Comparison of ENCODE assay signal across 8 mouse cellular contexts in genomic region chr10:75833456-75834080, GRCm38 (mm10). TPM values are rescaled to one million over a fixed set of nuclear protein-coding genes. Genes with fewer than 3 reads are reported as not detected.
DNase-seq lines count a peak whose midpoint lies in the region; ATAC-seq and TF ChIP-seq lines count a peak whose summit lies in the region.

No protein-coding gene starts in this region.

- TF ChIP-seq CTCF in G1E (IDR thresholded peaks at IDR 0.05; ENCODE audit: low read depth, low read length) = no peak
- no peak for TF ChIP-seq CTCF in thymus, adult 2 months (IDR thresholded peaks at IDR 0.05; ENCODE audit: borderline replicate concordance, control insufficient read depth, extremely low read depth, insufficient read depth, low read length, poor library complexity)

- no peaks in the 10 kb centered on the region for H3K9me3 ChIP-seq in G1E (replicated peaks)
- no peaks in the 10 kb centered on the region for H3K9me3 ChIP-seq in heart, embryonic 14.5 days (ENCODE audit: control insufficient read depth, low read length)
- H3K9me3 ChIP-seq in midbrain, embryonic 11.5 days (ENCODE audit: control insufficient read depth, low read length) = no peaks in the 10 kb centered on the region

- peaks cover 10% of the 10 kb centered on the region for H3K36me3 ChIP-seq in G1E (replicated peaks)
- H3K36me3 ChIP-seq in heart, embryonic 14.5 days (ENCODE audit: control insufficient read depth, insufficient read depth, low read length) = no peaks in the 10 kb centered on the region
- H3K36me3 ChIP-seq in midbrain, embryonic 11.5 days (ENCODE audit: control insufficient read depth, insufficient read depth, low read length) = no peaks in the 10 kb centered on the region
- no peaks in the 10 kb centered on the region for H3K36me3 ChIP-seq in thymus, adult 2 months (ENCODE audit: control insufficient read depth, insufficient read depth, low read length)

- H3K9ac ChIP-seq in heart, embryonic 14.5 days (ENCODE audit: low read length) = peak overlapping the region; percentile 75
- peak overlapping the region; percentile 18; the same call in 1 of the 2 replicates for H3K9ac ChIP-seq in midbrain, embryonic 11.5 days (ENCODE audit: low read length)

- 14% methylated on average over 21 of the region's 21 CpGs for WGBS in heart, embryonic 14.5 days
- 20% methylated on average over 21 of the region's 21 CpGs for WGBS in midbrain, embryonic 11.5 days
- 9% methylated on average over 21 of the region's 21 CpGs for WGBS in thymus, adult 2 months

- H3K27ac ChIP-seq in heart, embryonic 14.5 days (replicated peaks in 1 of 2; ENCODE audit: control insufficient read depth in 1 of 2, insufficient read depth in 1 of 2, low read depth in 2 of 2, low read length in 2 of 2) = no peak overlapping the region
- H3K27ac ChIP-seq in midbrain, embryonic 11.5 days (ENCODE audit: low read depth, low read length) = no peak overlapping the region
- peak overlapping the region; percentile 74 for H3K27ac ChIP-seq in thymus, adult 2 months (ENCODE audit: control insufficient read depth, insufficient read depth, low read length)

- H3K4me1 ChIP-seq in G1E (ENCODE audit: insufficient read depth, low read depth, low read length) = peaks cover 56% of the 10 kb centered on the region
- H3K4me1 ChIP-seq in heart, embryonic 14.5 days (ENCODE audit: control insufficient read depth in 2 of 2, insufficient read depth in 2 of 2, low read length in 2 of 2) = peaks cover 13 to 31% of the 10 kb centered on the region in 2 experiments
- peaks cover 18% of the 10 kb centered on the region for H3K4me1 ChIP-seq in midbrain, embryonic 11.5 days (ENCODE audit: control insufficient read depth, insufficient read depth, low read length)
- H3K4me1 ChIP-seq in thymus, adult 2 months (replicated peaks; ENCODE audit: control insufficient read depth, insufficient read depth, low read length) = peaks cover 26% of the 10 kb centered on the region

- peak overlapping the region; percentile 86 for H3K4me2 ChIP-seq in heart, embryonic 14.5 days (ENCODE audit: low read length)
- peak overlapping the region; percentile 63 for H3K4me2 ChIP-seq in midbrain, embryonic 11.5 days

- ATAC-seq in G1E (ENCODE audit: extremely low read depth, insufficient number of reproducible peaks, low FRiP score, poor library complexity, severe bottlenecking) = no peak
- ATAC-seq in heart, embryonic 14.5 days (ENCODE audit: insufficient number of reproducible peaks, insufficient read depth, low FRiP score, low read depth) = no peak
- no peak for ATAC-seq in midbrain, embryonic 11.5 days (ENCODE audit: low FRiP score)
- ATAC-seq in inflammation-experienced regulatory T-cells, adult 6 months = no peak

- TF ChIP-seq POLR2A in thymus, adult 2 months (IDR thresholded peaks at IDR 0.05; ENCODE audit: control insufficient read depth, extremely low read depth, insufficient read depth, low read length, poor library complexity) = 0 out of 2 replicates have a peak, but pooled peaks have one; percentile 24

- DNase-seq in B cell, adult 2 months = peak; percentile 48 to 50
- DNase-seq in G1E (ENCODE audit: low spot score) = no peak
- peak; percentile 37 to 74 for DNase-seq in kidney, postnatal 36 days
- peak; percentile 92 for DNase-seq in midbrain, embryonic 11.5 days (ENCODE audit: low spot score, missing footprints)
- DNase-seq in thymus, adult 2 months = peak; percentile 51
- DNase-seq in frontal cortex, postnatal 14 days (ENCODE audit: low spot score in 2 of 2) = no peak

- H3K4me3 ChIP-seq in G1E (ENCODE audit: low read depth, low read length) = peak overlapping the region; percentile 74
- peak overlapping the region; percentile 49 to 57 for H3K4me3 ChIP-seq in heart, embryonic 14.5 days (ENCODE audit: control insufficient read depth in 1 of 2, insufficient read depth in 1 of 2, low read depth in 1 of 2, low read length in 2 of 2)
- H3K4me3 ChIP-seq in midbrain, embryonic 11.5 days (ENCODE audit: low read depth, low read length) = peak overlapping the region; percentile 34; the same call in 1 of the 2 replicates
- peak overlapping the region; percentile 84 for H3K4me3 ChIP-seq in thymus, adult 2 months (ENCODE audit: control insufficient read depth, insufficient read depth, low read length)

- H3K27me3 ChIP-seq in G1E (ENCODE audit: insufficient read depth, low read length) = peaks cover 5% of the 10 kb centered on the region; the same call in 1 of the 2 replicates
- peaks cover 7% of the 10 kb centered on the region; the same call in 1 of the 2 replicates for H3K27me3 ChIP-seq in heart, embryonic 14.5 days (ENCODE audit: control insufficient read depth, insufficient read depth, low read length)
- peaks cover 8% of the 10 kb centered on the region; the same call in 1 of the 2 replicates for H3K27me3 ChIP-seq in midbrain, embryonic 11.5 days (ENCODE audit: control insufficient read depth, insufficient read depth, low read length)
- H3K27me3 ChIP-seq in thymus, adult 2 months (ENCODE audit: control insufficient read depth, insufficient read depth, low read length) = no peaks in the 10 kb centered on the region

RNA-seq across cellular contexts. Expression of gene Gstt2, which starts 3.7 kb away (rescaled TPM):
- 49.2 and 57.0 TPM in 2 replicates for total RNA-seq in G1E (2014; fragmentation: Nextera tagmentation)
- total RNA-seq in G1E (2017) = 68.9 and 87.8 TPM in 2 replicates
- 8.7 and 12.2 TPM in 2 replicates for polyA plus RNA-seq in G1E (2012)
- polyA plus RNA-seq in heart, embryonic 14.5 days (2014; fragmentation: Nextera tagmentation; extraction: Ambion mirVana) = 12.6 and 13.5 TPM in 2 replicates
- 6.3 and 8.4 TPM in 2 replicates for polyA plus RNA-seq in midbrain, embryonic 11.5 days (2014; fragmentation: Nextera tagmentation; extraction: Ambion mirVana)
- 174 and 216 TPM in 2 replicates for polyA plus RNA-seq in thymus, adult 2 months (2012; rRNA removed)
- polyA plus RNA-seq in inflammation-experienced regulatory T-cells, adult 6 months (2017; shearing (Covaris generic)) = 10 to 100 TPM; 52.2 to 69.9 (median 64.5) TPM

RNA-seq across cellular contexts. Expression of gene Gstt4, which starts 11.2 kb away (rescaled TPM):
- total RNA-seq in G1E (2014; fragmentation: Nextera tagmentation) (not detected in 2 replicates), G1E (2017) (not detected in 2 replicates)
- not detected in 2 replicates for polyA plus RNA-seq in G1E (2012)
- polyA plus RNA-seq in heart, embryonic 14.5 days (2014; fragmentation: Nextera tagmentation; extraction: Ambion mirVana) = not detected in 2 replicates
- not detected in 2 replicates for polyA plus RNA-seq in midbrain, embryonic 11.5 days (2014; fragmentation: Nextera tagmentation; extraction: Ambion mirVana)
- polyA plus RNA-seq in thymus, adult 2 months (2012; rRNA removed) = 0.19 and 0.26 TPM in 2 replicates
- not detected for polyA plus RNA-seq in inflammation-experienced regulatory T-cells, adult 6 months (2017; shearing (Covaris generic))

RNA-seq across cellular contexts. Expression of gene Mif, which starts 26.5 kb away (rescaled TPM):
- 554 and 596 TPM in 2 replicates for total RNA-seq in G1E (2014; fragmentation: Nextera tagmentation)
- total RNA-seq in G1E (2017) = 1,557 and 1,874 TPM in 2 replicates
- polyA plus RNA-seq in G1E (2012) = 5,079 and 5,707 TPM in 2 replicates
- polyA plus RNA-seq in heart, embryonic 14.5 days (2014; fragmentation: Nextera tagmentation; extraction: Ambion mirVana) = 2,486 and 2,703 TPM in 2 replicates
- polyA plus RNA-seq in midbrain, embryonic 11.5 days (2014; fragmentation: Nextera tagmentation; extraction: Ambion mirVana) = 1,631 and 1,834 TPM in 2 replicates
- polyA plus RNA-seq in thymus, adult 2 months (2012; rRNA removed) = 1,833 and 2,007 TPM in 2 replicates
- 100 to 1,000 TPM; 423 to 560 (median 495) TPM for polyA plus RNA-seq in inflammation-experienced regulatory T-cells, adult 6 months (2017; shearing (Covaris generic))

RNA-seq across cellular contexts. Expression of gene Gstt1, which starts 35.2 kb away (rescaled TPM):
- total RNA-seq in G1E (2014; fragmentation: Nextera tagmentation) = not detected in 2 replicates
- total RNA-seq in G1E (2017) = 0.22 and 1.9 TPM in 2 replicates
- 0.07 TPM in 1 of 2 replicates, not detected in the other for polyA plus RNA-seq in G1E (2012)
- polyA plus RNA-seq in heart, embryonic 14.5 days (2014; fragmentation: Nextera tagmentation; extraction: Ambion mirVana) = 8.6 and 13.5 TPM in 2 replicates
- polyA plus RNA-seq in midbrain, embryonic 11.5 days (2014; fragmentation: Nextera tagmentation; extraction: Ambion mirVana) = 4.9 and 6.1 TPM in 2 replicates
- 15.4 and 19.2 TPM in 2 replicates for polyA plus RNA-seq in thymus, adult 2 months (2012; rRNA removed)
- 1 to 10 TPM; 1.7 to 3.6 (median 2.2) TPM for polyA plus RNA-seq in inflammation-experienced regulatory T-cells, adult 6 months (2017; shearing (Covaris generic))

RNA-seq across cellular contexts. Expression of gene Gstt3, which starts 52.4 kb away (rescaled TPM):
- total RNA-seq in G1E (2014; fragmentation: Nextera tagmentation) (0.39 TPM in 1 of 2 replicates, not detected in the other), G1E (2017) (0.49 and 1.1 TPM in 2 replicates)
- polyA plus RNA-seq in G1E (2012) = 0.18 and 0.24 TPM in 2 replicates
- polyA plus RNA-seq in heart, embryonic 14.5 days (2014; fragmentation: Nextera tagmentation; extraction: Ambion mirVana) = 3.2 and 5.0 TPM in 2 replicates
- polyA plus RNA-seq in midbrain, embryonic 11.5 days (2014; fragmentation: Nextera tagmentation; extraction: Ambion mirVana) = 1.0 and 1.2 TPM in 2 replicates
- polyA plus RNA-seq in thymus, adult 2 months (2012; rRNA removed) = 7.7 and 8.6 TPM in 2 replicates
- 10 to 100 TPM in 1 of 3 experiments, 1 to 10 TPM in 2; 9.0 to 12.7 (median 9.3) TPM for polyA plus RNA-seq in inflammation-experienced regulatory T-cells, adult 6 months (2017; shearing (Covaris generic))

Comparison
In these comparisons a context has a peak if more than half of its experiments do, and no peak if none do; other contexts are left out.
1. DNase-seq: peak in B cell, adult 2 months (2 of 2), kidney, postnatal 36 days (2 of 2), midbrain, embryonic 11.5 days (single experiment) and thymus, adult 2 months (single experiment); none in G1E (single experiment) and frontal cortex, postnatal 14 days (0 of 2).
2. H3K4me3 ChIP-seq: peak in every context shown above with its lines; median percentile 84 in thymus, adult 2 months; 74 in G1E; 53 in heart, embryonic 14.5 days; 34 in midbrain, embryonic 11.5 days.